Mouse (Mus musculus): Measurements from ENCODE around the gene Oxnad1. TPM values are rescaled to one million over a fixed set of nuclear protein-coding genes. Genes with fewer than 3 reads are reported as not detected.

Oxnad1 gene
- polyA plus RNA-seq (2017; shearing (Covaris generic)) = 10.4 TPM

DNA sequence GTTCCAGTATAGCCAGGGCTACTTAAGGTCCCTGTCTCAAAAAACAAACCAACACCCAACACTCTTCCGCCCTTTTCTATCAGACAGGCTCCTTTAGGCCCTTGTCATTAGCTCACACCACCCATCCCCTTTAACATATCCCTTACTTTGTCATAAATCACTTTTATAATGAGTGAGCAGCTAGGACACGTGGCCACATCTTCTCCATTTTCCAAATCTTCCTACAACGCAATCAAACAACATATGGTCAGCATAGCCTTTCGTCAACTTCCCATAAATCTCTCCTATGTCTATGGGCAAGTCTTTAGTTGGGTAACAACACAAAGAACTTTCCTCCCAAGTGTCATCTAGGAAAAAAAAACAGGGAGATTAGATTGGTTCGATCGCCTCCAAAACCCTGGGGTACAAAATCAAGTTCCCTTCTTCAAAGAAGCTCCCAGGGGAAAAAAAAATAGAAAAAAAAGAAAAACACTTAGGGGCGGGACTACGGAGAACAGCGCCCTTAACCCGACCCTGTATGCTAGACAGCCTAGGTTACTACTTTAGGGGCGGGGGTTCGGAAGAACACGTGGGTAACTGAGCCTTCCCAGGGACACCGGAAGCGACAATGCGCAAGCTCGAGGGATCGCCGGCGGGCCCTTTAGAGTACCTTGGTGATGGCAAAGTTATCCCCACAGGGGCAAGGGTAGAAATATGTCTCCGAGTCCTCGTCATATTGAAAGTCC, at the start of gene Oxnad1:
Gene Oxnad1, plus strand, starts transcription at position 614 of the 725 bp plus-strand sequence.

DNA sequence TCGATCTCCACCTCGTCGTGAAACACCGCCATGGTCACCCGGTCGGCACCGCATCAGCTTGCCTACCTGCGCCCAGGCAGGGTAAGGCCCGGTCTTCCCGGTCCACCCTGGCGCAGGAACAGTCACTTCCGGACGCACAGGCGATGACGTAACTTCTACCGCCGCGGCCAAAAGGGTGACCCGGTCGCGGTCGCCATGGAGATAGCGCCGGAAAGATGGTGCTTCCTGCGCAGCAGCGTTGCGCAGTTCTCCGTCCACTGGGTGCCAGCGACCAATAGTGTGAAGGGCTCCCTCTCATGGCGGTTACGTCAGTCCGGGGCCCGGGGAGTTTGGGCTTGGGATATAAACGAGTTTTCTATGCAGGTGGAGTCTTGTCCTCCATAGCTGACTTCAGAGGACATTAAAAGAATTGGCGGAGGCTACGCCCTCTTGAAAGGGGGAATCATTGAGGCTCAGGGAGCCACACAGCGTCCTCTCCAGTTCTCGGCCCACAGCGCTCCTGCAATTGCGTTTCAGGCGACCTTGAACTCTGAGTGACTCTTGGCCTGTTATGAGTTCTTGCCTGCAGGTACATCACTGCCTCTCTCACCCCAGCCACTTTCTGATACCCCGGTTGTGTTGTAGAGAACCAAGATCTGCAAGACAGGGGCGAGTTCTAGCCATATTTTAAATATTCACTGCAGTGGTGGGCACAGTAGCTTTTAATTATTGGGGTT, 470 bp downstream of the Oxnad1 start, which contains the start of gene Dph3:
Gene Dph3, minus strand, starts transcription at position 244 of the 716 bp plus-strand sequence.

DNA sequence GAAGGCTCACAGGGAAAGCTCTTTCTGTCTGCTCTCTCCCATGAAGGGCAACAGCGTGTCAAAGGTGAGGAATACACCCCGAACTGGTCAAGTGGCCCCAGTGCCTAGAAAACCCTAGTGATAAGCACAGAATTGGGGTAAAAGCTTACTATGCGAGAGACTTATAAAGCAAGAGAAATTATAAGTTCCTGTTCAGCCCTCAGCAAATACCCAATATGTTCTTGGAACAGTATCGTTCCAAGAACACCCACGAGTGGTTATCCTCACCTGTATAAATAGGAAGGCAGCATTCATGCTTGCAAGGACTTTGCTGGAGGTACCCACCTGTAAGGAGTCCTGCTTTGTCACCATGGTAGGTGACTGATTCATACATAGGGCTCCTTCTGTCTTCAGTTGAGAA, 56.5 kb downstream of the Oxnad1 start, which contains the start of gene Msmb:
Gene Msmb, plus strand, starts transcription at position 301 of the 400 bp plus-strand sequence.

Other genes with a start within 250 kb of the Oxnad1 start
- not detected for gene Galnt15, start 56.4 kb upstream of the Oxnad1 start, polyA plus RNA-seq (2017; shearing (Covaris generic))
- 95.4 TPM for gene Dph3, start 355 bp downstream of the Oxnad1 start, polyA plus RNA-seq (2017; shearing (Covaris generic))
- not detected for gene Msmb, start 56.6 kb downstream of the Oxnad1 start, polyA plus RNA-seq (2017; shearing (Covaris generic))
- gene Ncoa4, start 74.5 kb downstream of the Oxnad1 start, polyA plus RNA-seq (2017; shearing (Covaris generic)) = 89.7 TPM
- 153 TPM for gene Timm23, start 116.5 kb downstream of the Oxnad1 start, polyA plus RNA-seq (2017; shearing (Covaris generic))
- gene Parg, start 116.6 kb downstream of the Oxnad1 start, polyA plus RNA-seq (2017; shearing (Covaris generic)) = 71.3 TPM
- gene Ogdhl, start 236.6 kb downstream of the Oxnad1 start, polyA plus RNA-seq (2017; shearing (Covaris generic)) = 0.10 TPM